Mouse (Mus musculus): ENCODE results near the gene Nos1ap. TPM values are rescaled to one million over a fixed set of nuclear protein-coding genes. Genes with fewer than 3 reads are reported as not detected.

The Nos1ap gene
- total RNA-seq, 2 experiments from 2014 or later: 17.4 to 23.6 TPM

- peak in 1 of 2 experiments; percentile 28 for DNase-seq
Measured at GRCm38 (mm10) chr1:170588353-170588752, 1.3 kb downstream of the Nos1ap start.

- DNase-seq: no peak
Measured at GRCm38 (mm10) chr1:170586715-170587114, 2.9 kb downstream of the Nos1ap start.

- no peak for DNase-seq
Measured at GRCm38 (mm10) chr1:170583925-170584324, 5.7 kb downstream of the Nos1ap start.

- no peak for DNase-seq
Measured at GRCm38 (mm10) chr1:170582341-170582740, 7.3 kb downstream of the Nos1ap start.

GRCm38 (mm10) chr1:170580485-170581110 lies 9.1 kb downstream of the Nos1ap start:
- no peak for DNase-seq

- DNase-seq: no peak
Measured at GRCm38 (mm10) chr1:170579476-170579875, 10.2 kb downstream of the Nos1ap start.

GRCm38 (mm10) chr1:170579063-170579462 lies 10.6 kb downstream of the Nos1ap start:
- no peak for DNase-seq

GRCm38 (mm10) chr1:170576728-170577065 lies 13.0 kb downstream of the Nos1ap start:
- no peak for DNase-seq

- DNase-seq: no peak
Measured at GRCm38 (mm10) chr1:170576012-170576727, 13.5 kb downstream of the Nos1ap start.

GRCm38 (mm10) chr1:170573117-170573516 lies 16.5 kb downstream of the Nos1ap start:
- DNase-seq: no peak

GRCm38 (mm10) chr1:170566969-170567368 lies 22.7 kb downstream of the Nos1ap start:
- no peak for DNase-seq

GRCm38 (mm10) chr1:170566538-170566937 lies 23.1 kb downstream of the Nos1ap start:
- DNase-seq: no peak

GRCm38 (mm10) chr1:170564926-170565325 lies 24.7 kb downstream of the Nos1ap start:
- DNase-seq: no peak

GRCm38 (mm10) chr1:170562431-170562830 lies 27.2 kb downstream of the Nos1ap start:
- no peak for DNase-seq

GRCm38 (mm10) chr1:170560768-170561167 lies 28.9 kb downstream of the Nos1ap start:
- no peak for DNase-seq

GRCm38 (mm10) chr1:170557962-170558361 lies 31.7 kb downstream of the Nos1ap start:
- DNase-seq: no peak

GRCm38 (mm10) chr1:170556696-170557095 lies 33.0 kb downstream of the Nos1ap start:
- DNase-seq: no peak

GRCm38 (mm10) chr1:170554939-170555293 lies 34.7 kb downstream of the Nos1ap start:
- peak; percentile 90 to 91 for DNase-seq

GRCm38 (mm10) chr1:170554235-170554938 lies 35.3 kb downstream of the Nos1ap start:
- DNase-seq: peak in 1 of 2 experiments; percentile 17

GRCm38 (mm10) chr1:170550649-170551440 lies 38.8 kb downstream of the Nos1ap start:
- peak; percentile 60 to 71 for DNase-seq

GRCm38 (mm10) chr1:170549059-170549458 lies 40.6 kb downstream of the Nos1ap start:
- peak; percentile 53 to 68 for DNase-seq

GRCm38 (mm10) chr1:170548192-170548795 lies 41.4 kb downstream of the Nos1ap start:
- DNase-seq: no peak

Measured in heart, adult 18-20 months (tissue).